Mouse (Mus musculus) liver, postnatal 0 days (tissue): ENCODE measurements around the gene Itln1. TPM values are rescaled to one million over a fixed set of nuclear protein-coding genes. Genes with fewer than 3 reads are reported as not detected.

Experiments
- ATAC-seq: fragments of 200-750 bp; cut with Nextera tagmentation; 2 replicates; pipeline ENCODE4 v1.8.0; 2017; ENCODE audit warnings: mild to moderate bottlenecking, moderate library complexity
- DNase-seq: peaks from one replicate; pipeline ENCODE4 v3.0.0-alpha.2; 2016
- H3K27ac ChIP-seq: fragments of 300-500 bp; sonication (generic); 2 replicates; pipeline ENCODE4 v1.5.1; 2014; ENCODE audit warnings: antibody characterized with exemption, moderate library complexity, mild to moderate bottlenecking, low read depth
- H3K27me3 ChIP-seq: fragments of 300-500 bp; sonication (generic); 2 replicates; pipeline ENCODE4 v1.6.1; 2014; ENCODE audit warnings: low read length, control low read depth, mixed read lengths; ENCODE audit not compliant: insufficient read depth
- H3K36me3 ChIP-seq: fragments of 300-500 bp; sonication (generic); replicated peaks from 2 replicates; pipeline ENCODE4 v1.6.1; 2014; ENCODE audit warnings: mild to moderate bottlenecking, control low read depth, low read length, moderate library complexity, mixed read lengths; ENCODE audit not compliant: insufficient read depth
- H3K4me1 ChIP-seq: fragments of 300-500 bp; sonication (generic); 2 replicates; pipeline ENCODE4 v1.6.1; 2014; ENCODE audit warnings: antibody characterized with exemption, mild to moderate bottlenecking, control low read depth; ENCODE audit not compliant: insufficient read depth
- H3K4me2 ChIP-seq: fragments of 300-500 bp; sonication (generic); 2 replicates; pipeline ENCODE4 v1.6.1; 2014; ENCODE audit warnings: low read depth, mild to moderate bottlenecking, low read length, moderate library complexity, mixed read lengths
- H3K4me3 ChIP-seq: fragments of 300-500 bp; sonication (generic); 2 replicates; pipeline ENCODE4 v1.5.1; 2014; ENCODE audit warnings: low read depth, low read length
- H3K9ac ChIP-seq: fragments of 300-500 bp; sonication (generic); replicated peaks from 2 replicates; pipeline ENCODE4 v1.6.1; 2014; ENCODE audit warnings: mild to moderate bottlenecking, moderate library complexity
- H3K9me3 ChIP-seq: fragments of 300-500 bp; sonication (generic); 2 replicates; pipeline ENCODE4 v1.6.1; 2016; ENCODE audit warnings: mild to moderate bottlenecking, control low read depth, low read length, mixed read lengths
- CTCF ChIP-seq: sonication (generic); IDR thresholded peaks from 2 replicates; pipeline ENCODE4 v1.5.1; 2016; ENCODE audit warnings: antibody characterized with exemption, low read depth
- EP300 ChIP-seq: IDR thresholded peaks from 2 replicates; pipeline ENCODE4 v1.6.1; 2016; ENCODE audit warnings: antibody characterized with exemption, low read depth, mild to moderate bottlenecking
- WGBS: fragments of 180-500 bp; shearing (Covaris S2); extraction: QIAGEN DNeasy Blood & Tissue Kit; methylation state at CpG from one replicate; pipeline ENCODE4 v1.1.7; 2014; ENCODE audit not compliant: insufficient replicate concordance; 5-methylcytosine and 5-hydroxymethylcytosine counted together
- polyA plus RNA-seq: library from polyadenylated mRNA; unstranded; fragments of >200 nt; fragmentation: Nextera tagmentation; extraction: Ambion mirVana; gene quantifications from 2 replicates; pipeline ENCODE4 v1.2.1, GENCODE M21; 2015

Itln1 gene
- polyA plus RNA-seq, 1 experiment from 2014 or later, result not detected

DNA sequence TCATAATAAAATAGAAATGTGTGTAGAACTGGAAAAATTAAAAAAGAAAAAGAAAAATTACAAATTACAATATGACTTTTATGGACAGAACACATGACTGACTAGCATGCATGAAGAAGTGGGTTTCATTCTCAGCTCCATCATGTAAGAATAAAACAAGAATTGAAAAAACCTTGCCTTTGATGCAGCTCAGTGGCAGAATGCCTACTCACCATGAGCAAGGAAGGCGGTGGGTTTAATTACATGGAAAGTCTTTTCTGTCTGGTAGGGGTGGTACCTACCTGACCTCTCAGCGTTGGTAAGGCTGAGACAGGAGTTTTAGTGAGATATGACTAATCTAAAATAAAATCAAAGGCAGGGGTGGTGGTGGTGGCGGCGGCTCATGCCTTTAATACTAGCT, 30.5 kb downstream of the Itln1 start:
- WGBS, result 49% methylated on average over 4 of the region's 4 CpGs
- peak overlapping the region; percentile 68; the same call in 1 of the 2 replicates for H3K4me3 ChIP-seq

DNA sequence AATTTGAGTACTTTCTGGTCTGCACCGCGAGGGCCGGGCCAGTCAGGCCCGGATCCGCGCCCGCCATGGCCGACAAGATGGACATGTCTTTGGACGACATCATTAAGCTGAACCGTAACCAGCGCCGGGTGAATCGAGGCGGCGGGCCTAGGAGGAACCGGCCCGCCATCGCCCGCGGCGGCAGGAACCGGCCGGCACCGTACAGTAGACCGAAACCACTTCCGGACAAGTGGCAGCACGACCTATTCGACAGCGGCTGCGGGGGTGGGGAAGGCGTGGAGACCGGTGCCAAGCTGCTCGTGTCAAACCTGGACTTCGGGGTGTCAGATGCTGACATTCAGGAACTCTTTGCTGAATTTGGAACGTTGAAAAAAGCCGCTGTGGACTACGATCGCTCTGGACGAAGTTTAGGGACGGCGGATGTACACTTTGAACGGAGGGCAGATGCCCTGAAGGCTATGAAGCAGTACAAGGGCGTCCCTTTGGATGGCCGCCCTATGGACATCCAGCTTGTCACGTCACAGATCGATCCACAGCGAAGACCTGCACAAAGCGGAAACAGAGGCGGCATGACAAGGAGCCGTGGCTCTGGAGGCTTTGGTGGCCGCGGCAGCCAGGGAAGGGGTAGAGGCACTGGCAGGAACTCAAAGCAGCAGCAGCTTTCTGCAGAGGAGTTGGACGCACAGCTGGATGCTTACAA, 31.4 kb downstream of the Itln1 start:
- Histone ChIP-seq H3K27me3 (no peaks in the 10 kb centered on the region), H3K4me3 (peak overlapping the region; percentile 68), H3K4me1 (peaks cover 11% of the 10 kb centered on the region; the same call in 1 of the 2 replicates), H3K36me3 (no peaks in the 10 kb centered on the region), H3K27ac (peak overlapping the region; percentile 98), H3K9me3 (no peaks in the 10 kb centered on the region), H3K9ac (peak overlapping the region; percentile 83), H3K4me2 (peak overlapping the region; percentile 90)
- ATAC-seq (peak; percentile 53), DNase-seq (peak; percentile 77)
- TF ChIP-seq EP300, result no peak
- no peak for TF ChIP-seq CTCF
- under 1% methylated on average over 53 of the region's 53 CpGs for WGBS

More for the DNA sequence above, 30.5 kb downstream of the Itln1 start:
- Histone ChIP-seq H3K4me2 (peak overlapping the region; percentile 90), H3K36me3 (no peaks in the 10 kb centered on the region), H3K27me3 (no peaks in the 10 kb centered on the region), H3K27ac (no peak overlapping the region), H3K9me3 (no peaks in the 10 kb centered on the region), H3K9ac (no peak overlapping the region), H3K4me1 (peaks cover 11% of the 10 kb centered on the region; the same call in 1 of the 2 replicates)
- DNase-seq (no peak), ATAC-seq (no peak)
- TF ChIP-seq CTCF, result no peak
- TF ChIP-seq EP300, result no peak

DNA sequence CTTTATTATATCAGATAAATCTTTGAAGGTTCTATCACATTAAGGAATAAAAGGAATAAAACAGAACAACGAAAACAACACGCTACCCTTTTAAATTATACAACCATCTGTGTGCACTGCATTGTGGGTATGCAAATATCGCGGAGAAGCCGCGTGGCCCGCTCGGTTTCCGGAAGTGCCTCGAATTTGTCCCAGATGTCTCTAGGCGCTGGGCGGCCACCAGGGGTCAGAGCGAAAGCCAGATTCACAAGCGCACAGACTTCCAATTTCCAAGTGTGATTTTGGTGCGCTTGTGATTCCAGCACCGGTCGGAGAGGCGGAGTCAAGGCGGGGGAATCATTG, 31.9 kb downstream of the Itln1 start, which contains the start of gene Alyref2:
Alyref2 (plus strand) TSS at position 229 of the 342 bp plus-strand sequence.
- under 1% methylated on average over 19 of the region's 19 CpGs for WGBS
- peak; percentile 78 for ATAC-seq
- DNase-seq, result peak; percentile 93

DNA sequence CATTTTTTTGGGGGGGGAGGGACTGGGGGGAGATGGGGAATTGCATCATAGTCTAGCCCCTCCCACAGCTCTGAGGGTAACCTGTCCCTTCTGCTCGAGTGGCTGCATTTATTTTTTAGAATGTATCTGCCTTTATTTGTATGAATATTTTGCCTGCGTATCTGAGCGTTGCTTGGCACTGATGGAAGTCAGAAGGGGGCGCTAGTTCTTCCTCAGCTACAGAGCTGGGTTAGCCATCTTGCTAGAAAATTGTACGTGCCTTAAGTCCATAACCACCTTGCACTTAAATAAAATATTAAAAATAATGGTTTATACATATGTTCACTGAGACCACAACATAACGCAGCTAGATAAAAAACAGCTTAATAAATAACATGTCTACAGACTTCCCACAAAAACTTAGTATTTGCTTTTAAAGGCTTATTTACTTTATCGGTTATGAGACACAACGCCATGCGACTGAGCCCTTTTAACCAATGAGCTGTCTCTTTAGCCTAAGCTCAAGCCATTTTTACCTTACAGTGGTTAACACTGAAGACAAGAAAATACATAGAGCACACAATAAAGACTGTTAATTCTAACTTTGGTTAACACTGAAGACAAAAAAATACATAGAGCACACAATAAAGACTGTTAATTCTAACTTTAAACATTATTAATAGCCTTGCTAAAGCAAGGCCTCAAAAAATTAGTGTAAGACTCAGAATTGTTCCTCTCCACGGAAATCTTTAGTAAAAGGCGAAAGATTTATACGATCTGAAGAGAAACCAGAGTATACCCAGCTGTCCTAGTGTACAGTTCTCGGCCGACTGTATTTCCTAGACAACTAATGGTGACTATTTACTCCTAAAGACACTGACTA, 32.5 kb downstream of the Itln1 start:
- ATAC-seq (peak; percentile 79), DNase-seq (peak; percentile 67)
- TF ChIP-seq EP300, result no peak
- peak; percentile 71 for TF ChIP-seq CTCF
- H3K4me1 ChIP-seq, result peaks cover 11% of the 10 kb centered on the region; the same call in 1 of the 2 replicates
- no peaks in the 10 kb centered on the region for H3K9me3 ChIP-seq
- H3K4me3 ChIP-seq, result peak overlapping the region; percentile 68; the same call in 1 of the 2 replicates
- peak overlapping the region; percentile 98 for H3K27ac ChIP-seq
- H3K27me3 ChIP-seq, result no peaks in the 10 kb centered on the region
- 0 out of 2 replicates have a peak overlapping the region, but pooled peaks have one; percentile 83 for H3K9ac ChIP-seq
- no peaks in the 10 kb centered on the region for H3K36me3 ChIP-seq
- H3K4me2 ChIP-seq, result peak overlapping the region; percentile 90
- under 1% methylated on average over 14 of the region's 14 CpGs for WGBS

More for the DNA sequence above, 31.9 kb downstream of the Itln1 start, which contains the start of gene Alyref2:
- H3K4me1 ChIP-seq, result peaks cover 11% of the 10 kb centered on the region; the same call in 1 of the 2 replicates
- peak within 1 kb of the TSS; percentile 83 for H3K9ac ChIP-seq
- peak within 1 kb of the TSS; percentile 98 for H3K27ac ChIP-seq
- H3K9me3 ChIP-seq, result no peaks in the 10 kb centered on the region
- TF ChIP-seq EP300 (peak; percentile 78), CTCF (peak; percentile 86)
- H3K36me3 ChIP-seq, result no peaks in the 10 kb centered on the region
- H3K27me3 ChIP-seq, result no peaks in the 10 kb centered on the region
- H3K4me3 ChIP-seq, result peak within 1 kb of the TSS; percentile 68
- H3K4me2 ChIP-seq, result peak within 1 kb of the TSS; percentile 90

DNA sequence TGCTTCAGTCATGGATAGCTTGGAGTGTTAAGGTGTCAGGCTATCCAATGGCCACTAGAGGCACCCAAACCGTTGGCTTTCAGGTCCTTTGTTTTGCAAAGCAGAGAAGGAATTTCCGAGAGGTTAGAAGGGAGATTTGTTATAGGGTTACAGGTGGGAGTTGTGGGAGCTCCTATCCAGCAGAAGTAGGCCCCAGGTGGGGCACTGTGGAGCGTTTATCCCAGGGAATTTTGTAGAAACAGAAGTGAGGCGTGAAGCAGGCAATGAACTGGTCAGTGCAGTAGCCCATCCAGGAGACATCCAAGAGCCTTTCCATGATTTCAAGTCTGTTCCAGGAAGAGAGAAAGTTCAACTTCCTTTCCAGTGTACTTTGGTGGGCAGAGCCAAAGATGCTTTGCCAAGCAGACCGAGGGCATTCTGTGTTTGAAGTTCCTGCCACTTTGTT, 33.4 kb downstream of the Itln1 start:
- Histone ChIP-seq H3K27ac (0 out of 2 replicates have a peak overlapping the region, but pooled peaks have one; percentile 37), H3K4me2 (peak overlapping the region; percentile 38), H3K9ac (no peak overlapping the region; the same call in 1 of the 2 replicates), H3K4me1 (peaks cover 11% of the 10 kb centered on the region; the same call in 1 of the 2 replicates), H3K36me3 (no peaks in the 10 kb centered on the region), H3K4me3 (no peak overlapping the region), H3K27me3 (no peaks in the 10 kb centered on the region), H3K9me3 (no peaks in the 10 kb centered on the region)
- peak; percentile 29 for DNase-seq
- ATAC-seq, result no peak
- 7% methylated on average over 5 of the region's 5 CpGs for WGBS
- TF ChIP-seq CTCF (peak; percentile 69), EP300 (no peak)
